Mouse (Mus musculus): Measurements from ENCODE around the gene Clcn2. TPM values are rescaled to one million over a fixed set of nuclear protein-coding genes. Genes with fewer than 3 reads are reported as not detected.

The Clcn2 gene
- polyA plus RNA-seq, 1 experiment from 2014 or later: 16.0 TPM

DNA sequence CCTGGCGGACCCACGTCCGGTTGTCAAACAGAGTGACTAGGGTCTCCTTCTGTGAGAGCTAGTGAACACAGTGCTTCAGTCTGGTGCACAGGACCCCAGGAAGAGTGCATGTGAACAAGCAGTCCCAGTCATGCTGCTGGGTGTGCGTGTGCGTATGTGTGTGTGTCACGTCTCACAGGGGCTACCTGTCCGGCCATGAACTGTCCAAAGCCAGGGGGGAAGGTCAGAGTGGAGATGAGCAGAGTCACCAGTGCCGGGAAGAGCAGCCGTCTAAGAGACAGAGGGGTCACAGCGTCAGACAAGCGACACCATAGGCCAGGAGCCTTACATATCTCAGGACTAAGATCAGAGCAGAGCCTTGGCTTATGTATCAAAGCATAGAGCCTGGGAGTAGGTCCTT is 7.2 kb downstream of the Clcn2 start:
- Histone ChIP-seq H3K4me1 (peaks cover 17% of the 10 kb centered on the region), H3K27ac (replicated peaks) (no peak overlapping the region), H3K4me3 (replicated peaks) (no peak overlapping the region), H3K4me2 (replicated peaks) (no peak overlapping the region), H3K9ac (no peak overlapping the region), H3K9me3 (replicated peaks) (no peaks in the 10 kb centered on the region), H3K36me3 (peaks cover 53% of the 10 kb centered on the region), H3K27me3 (no peaks in the 10 kb centered on the region)
- no peak for ATAC-seq (ENCODE audit: insufficient number of reproducible peaks, low FRiP score, low TSS enrichment, low read depth)
- WGBS: 89% methylated on average over 11 of the region's 11 CpGs

DNA sequence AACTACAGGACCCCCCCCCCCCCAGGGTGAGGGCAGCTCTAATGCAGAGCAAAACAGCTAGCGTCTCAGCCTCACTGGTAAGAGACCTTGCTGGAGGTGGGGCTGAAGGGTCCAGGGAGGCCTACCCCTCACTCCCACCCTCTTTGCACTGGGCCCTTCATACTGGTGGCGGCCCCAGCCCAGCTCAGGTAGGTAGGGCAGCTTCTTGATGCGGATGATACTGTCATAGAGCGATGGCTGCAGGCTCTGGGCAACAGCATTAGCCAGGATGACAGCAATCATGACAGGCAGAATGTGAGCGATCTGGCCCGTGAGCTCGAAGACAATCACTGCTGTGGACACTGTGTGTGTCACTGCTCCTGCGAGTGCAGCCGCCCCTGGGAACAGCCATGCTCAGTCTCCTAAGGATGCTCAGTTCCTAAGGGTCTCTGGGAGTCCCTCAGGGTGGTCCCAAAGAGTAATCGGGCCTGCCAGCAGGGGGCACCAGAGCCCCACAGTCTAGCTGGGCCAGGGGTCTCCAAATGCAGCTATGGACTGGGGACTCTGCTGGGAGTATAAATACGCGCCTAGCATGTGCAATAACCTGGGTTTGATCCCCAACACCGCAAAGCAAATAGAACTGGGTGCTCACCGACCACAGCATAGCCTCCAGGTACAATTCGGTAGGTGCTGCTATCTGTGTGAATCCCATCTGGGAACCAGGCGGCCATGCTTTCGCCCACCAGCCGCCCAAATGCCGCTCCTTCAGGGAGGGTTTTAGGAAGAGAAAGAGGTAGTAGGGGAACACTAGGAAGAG is 8.4 kb downstream of the Clcn2 start:
- no peaks in the 10 kb centered on the region for H3K27me3 ChIP-seq
- no peak overlapping the region for H3K4me2 ChIP-seq (replicated peaks)
- H3K36me3 ChIP-seq: peaks cover 53% of the 10 kb centered on the region
- WGBS: 72% methylated on average over 19 of the region's 19 CpGs
- H3K9me3 ChIP-seq (replicated peaks): no peaks in the 10 kb centered on the region
- peaks cover 4% of the 10 kb centered on the region for H3K4me1 ChIP-seq
- H3K9ac ChIP-seq: no peak overlapping the region
- no peak for ATAC-seq (ENCODE audit: insufficient number of reproducible peaks, low FRiP score, low TSS enrichment, low read depth)
- H3K4me3 ChIP-seq (replicated peaks): no peak overlapping the region
- no peak overlapping the region for H3K27ac ChIP-seq (replicated peaks)

DNA sequence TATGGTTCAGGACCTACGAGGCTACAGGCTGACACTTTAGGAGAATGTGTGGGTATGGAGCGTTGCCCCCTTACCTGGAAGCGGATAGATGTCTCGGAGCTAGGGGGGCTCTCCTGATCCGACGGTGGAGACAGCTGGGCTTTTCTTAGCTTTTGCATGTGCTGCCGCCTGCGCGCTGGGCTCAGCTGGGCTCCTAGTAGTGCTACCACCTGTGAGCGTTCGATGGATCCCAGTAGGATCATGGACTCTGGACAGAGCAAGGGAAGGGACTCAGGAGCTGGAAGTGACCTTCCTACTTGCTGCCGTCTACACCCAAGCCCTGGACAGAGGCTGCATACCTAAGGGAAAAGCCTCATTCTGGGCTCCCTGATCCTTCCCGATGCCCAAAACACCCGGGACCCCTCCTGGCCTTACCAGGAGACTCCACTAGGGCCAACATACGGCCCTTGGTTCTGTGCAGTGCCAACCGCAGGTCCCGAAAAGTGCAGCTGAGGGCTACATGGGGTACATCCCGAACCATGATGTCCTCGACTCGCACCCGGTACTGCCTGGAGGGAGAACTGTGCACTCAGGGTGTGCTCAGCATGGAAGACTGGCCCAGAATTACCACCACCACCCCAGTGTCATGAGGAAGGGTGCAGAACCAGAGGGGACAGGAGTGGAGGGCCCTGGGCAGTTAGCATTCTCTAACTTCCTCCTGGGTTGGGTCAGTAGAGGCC is 9.2 kb downstream of the Clcn2 start:
- no peaks in the 10 kb centered on the region for H3K27me3 ChIP-seq
- H3K9me3 ChIP-seq (replicated peaks): no peaks in the 10 kb centered on the region
- no peak overlapping the region for H3K9ac ChIP-seq
- peaks cover 58% of the 10 kb centered on the region for H3K36me3 ChIP-seq
- 89% methylated on average over 21 of the region's 21 CpGs for WGBS
- ATAC-seq (ENCODE audit: insufficient number of reproducible peaks, low FRiP score, low TSS enrichment, low read depth): no peak
- H3K27ac ChIP-seq (replicated peaks): no peak overlapping the region
- no peak overlapping the region for H3K4me3 ChIP-seq (replicated peaks)
- no peak overlapping the region for H3K4me2 ChIP-seq (replicated peaks)
- H3K4me1 ChIP-seq: no peaks in the 10 kb centered on the region

DNA sequence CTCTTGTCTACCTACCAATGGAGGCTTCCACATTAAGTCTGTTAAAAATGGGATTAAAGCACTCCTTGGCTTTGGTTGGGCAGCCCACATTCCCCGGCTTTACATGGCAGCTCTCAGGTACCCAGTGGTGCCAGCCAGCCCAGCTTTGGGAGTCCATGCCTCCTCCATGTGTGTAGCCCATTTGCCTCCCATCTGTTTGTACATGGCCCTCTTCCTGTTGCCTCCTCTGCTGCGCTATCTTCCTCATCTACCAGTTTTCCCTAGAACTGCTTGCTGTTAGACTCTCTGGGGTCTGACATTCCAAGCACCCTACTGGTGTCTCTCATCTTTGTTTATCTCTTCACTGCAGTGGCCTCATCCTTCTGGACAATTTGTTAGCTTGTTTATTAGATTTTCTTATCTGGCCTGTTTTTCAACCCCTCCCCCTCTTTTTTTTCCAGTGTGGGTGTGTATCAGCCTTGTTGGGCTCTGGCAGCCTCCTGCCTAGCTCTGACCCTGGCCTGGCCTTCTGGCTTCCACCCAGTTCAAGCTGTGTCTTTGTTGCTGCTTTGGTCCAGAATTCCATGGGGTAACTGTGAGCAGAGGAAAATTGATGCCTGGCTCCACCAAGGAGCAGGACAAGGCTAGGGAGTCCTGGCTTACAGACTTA is 11.0 kb downstream of the Clcn2 start:
- Histone ChIP-seq H3K4me1 (peaks cover 13% of the 10 kb centered on the region), H3K9ac (no peak overlapping the region), H3K27me3 (no peaks in the 10 kb centered on the region), H3K4me2 (replicated peaks) (no peak overlapping the region), H3K36me3 (peaks cover 51% of the 10 kb centered on the region), H3K9me3 (replicated peaks) (no peaks in the 10 kb centered on the region), H3K27ac (replicated peaks) (no peak overlapping the region), H3K4me3 (replicated peaks) (no peak overlapping the region)
- 94% methylated on average over 2 of the region's 2 CpGs for WGBS
- ATAC-seq (ENCODE audit: insufficient number of reproducible peaks, low FRiP score, low TSS enrichment, low read depth): no peak

DNA sequence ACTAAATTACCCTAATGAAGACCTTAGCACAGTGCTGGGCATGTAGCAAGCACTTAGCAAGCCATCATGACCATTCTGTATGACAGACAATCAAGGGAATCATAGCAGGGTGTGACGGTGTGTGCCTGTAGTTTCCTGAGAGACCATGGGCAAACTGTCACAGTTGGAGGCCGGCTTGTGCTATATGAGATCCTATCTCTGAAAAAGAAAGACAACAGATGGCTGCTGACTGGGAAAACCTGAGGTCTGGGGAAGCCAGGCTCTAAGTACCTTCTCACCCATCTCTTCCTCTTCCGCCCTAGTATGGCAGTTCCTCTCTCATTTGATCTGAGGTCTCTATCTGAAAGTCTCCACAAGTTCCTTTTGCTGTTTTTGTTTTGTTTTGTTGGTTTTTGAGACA is 11.8 kb downstream of the Clcn2 start:
- no peak overlapping the region for H3K27ac ChIP-seq (replicated peaks)
- H3K4me2 ChIP-seq (replicated peaks): no peak overlapping the region
- no peak overlapping the region for H3K9ac ChIP-seq
- no peaks in the 10 kb centered on the region for H3K9me3 ChIP-seq (replicated peaks)
- H3K4me1 ChIP-seq: peaks cover 17% of the 10 kb centered on the region
- no peak for ATAC-seq (ENCODE audit: insufficient number of reproducible peaks, low FRiP score, low TSS enrichment, low read depth)
- WGBS: 82% methylated on average over 3 of the region's 3 CpGs
- peaks cover 43% of the 10 kb centered on the region for H3K36me3 ChIP-seq
- no peaks in the 10 kb centered on the region for H3K27me3 ChIP-seq
- H3K4me3 ChIP-seq (replicated peaks): no peak overlapping the region

DNA sequence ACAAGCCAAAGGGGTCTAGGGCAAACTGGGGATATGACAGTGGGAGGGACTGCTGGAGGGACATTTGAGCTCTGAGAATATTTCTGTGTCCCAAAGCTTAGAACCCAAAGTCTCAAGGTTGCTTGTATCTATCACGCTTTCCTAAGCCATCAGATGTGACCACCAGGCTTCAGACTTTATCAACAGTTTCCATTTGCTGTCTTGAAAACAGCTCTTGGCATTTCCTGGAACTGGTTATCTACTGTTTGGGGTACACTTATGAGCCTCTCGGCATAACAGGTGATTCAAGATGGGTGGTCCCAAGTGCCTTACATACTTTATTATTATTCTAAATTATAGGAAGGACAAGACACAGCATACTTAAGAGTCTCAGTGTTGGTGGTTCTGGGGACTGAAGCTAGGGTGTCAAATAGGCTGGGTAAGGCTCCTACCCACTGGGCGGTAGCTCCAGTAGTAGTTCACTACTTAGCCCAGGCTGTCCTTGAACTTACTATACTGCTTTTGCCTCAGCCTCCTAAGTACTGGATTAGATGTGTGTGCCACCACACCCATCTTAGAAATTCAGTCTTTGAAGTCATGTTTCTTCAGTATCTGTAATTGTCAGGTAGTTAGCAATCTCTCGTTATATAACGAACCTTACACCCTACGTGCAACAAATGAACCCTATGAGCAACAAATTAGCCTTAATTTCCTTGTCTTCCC is 13.7 kb downstream of the Clcn2 start:
- H3K36me3 ChIP-seq: peaks cover 49% of the 10 kb centered on the region
- 84% methylated on average over 6 of the region's 6 CpGs for WGBS
- H3K9me3 ChIP-seq (replicated peaks): no peaks in the 10 kb centered on the region
- ATAC-seq (ENCODE audit: insufficient number of reproducible peaks, low FRiP score, low TSS enrichment, low read depth): no peak
- no peak overlapping the region for H3K27ac ChIP-seq (replicated peaks)
- H3K27me3 ChIP-seq: no peaks in the 10 kb centered on the region
- no peak overlapping the region for H3K4me2 ChIP-seq (replicated peaks)
- H3K9ac ChIP-seq: no peak overlapping the region
- H3K4me3 ChIP-seq (replicated peaks): no peak overlapping the region
- H3K4me1 ChIP-seq: peaks cover 17% of the 10 kb centered on the region

DNA sequence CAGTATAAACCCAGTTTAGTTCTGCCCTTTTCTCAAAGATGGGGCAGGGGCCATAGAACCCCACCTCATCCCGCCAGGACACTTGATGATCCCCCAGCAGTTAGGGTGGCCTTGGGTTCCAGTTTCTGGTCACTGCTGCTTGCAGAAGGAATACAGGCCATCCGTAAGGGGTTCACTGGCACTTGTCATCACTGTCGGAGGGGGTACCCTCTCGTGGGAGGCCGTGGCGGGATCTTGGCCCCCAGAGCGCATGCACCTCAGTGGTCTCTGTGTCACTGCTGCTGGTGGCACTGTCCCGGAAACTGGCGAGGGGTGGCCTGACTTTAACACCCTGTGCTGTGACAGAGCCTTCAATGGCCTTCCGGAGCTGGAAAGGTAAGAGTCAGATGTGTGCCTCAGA is 14.5 kb downstream of the Clcn2 start:
- no peak overlapping the region for H3K4me2 ChIP-seq (replicated peaks)
- 93% methylated on average over 10 of the region's 10 CpGs for WGBS
- ATAC-seq (ENCODE audit: insufficient number of reproducible peaks, low FRiP score, low TSS enrichment, low read depth): no peak
- H3K27me3 ChIP-seq: no peaks in the 10 kb centered on the region
- H3K4me3 ChIP-seq (replicated peaks): no peak overlapping the region
- no peaks in the 10 kb centered on the region for H3K9me3 ChIP-seq (replicated peaks)
- H3K4me1 ChIP-seq: peaks cover 17% of the 10 kb centered on the region
- H3K27ac ChIP-seq (replicated peaks): no peak overlapping the region
- peaks cover 46% of the 10 kb centered on the region for H3K36me3 ChIP-seq
- no peak overlapping the region for H3K9ac ChIP-seq

DNA sequence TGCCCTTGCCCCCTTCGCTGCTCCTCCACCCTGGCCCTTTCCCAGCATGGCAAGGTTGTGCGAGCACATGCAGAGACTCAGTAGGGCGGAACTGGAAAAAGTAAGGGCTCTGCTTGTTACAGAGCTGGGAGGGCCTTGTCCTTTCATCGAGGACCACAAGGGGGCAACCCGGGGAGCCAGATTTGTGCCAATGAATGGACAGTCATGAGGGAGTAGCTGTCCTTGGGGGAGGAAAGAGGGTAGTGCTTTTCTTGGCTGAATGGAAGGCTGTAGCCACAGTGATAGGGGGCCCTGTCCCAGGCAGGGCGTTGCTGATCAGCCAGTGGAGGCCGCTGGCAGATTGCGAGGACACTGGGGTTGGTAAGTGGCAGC is 15.0 kb downstream of the Clcn2 start:
- 13% methylated on average over 8 of the region's 8 CpGs for WGBS
- peak; percentile 58 for ATAC-seq (ENCODE audit: insufficient number of reproducible peaks, low FRiP score, low TSS enrichment, low read depth)
- Histone ChIP-seq H3K27ac (replicated peaks) (peak overlapping the region; percentile 79; the same call in 1 of the 2 replicates), H3K9me3 (replicated peaks) (no peaks in the 10 kb centered on the region), H3K36me3 (peaks cover 40% of the 10 kb centered on the region), H3K9ac (no peak overlapping the region), H3K27me3 (no peaks in the 10 kb centered on the region), H3K4me1 (peaks cover 17% of the 10 kb centered on the region), H3K4me2 (replicated peaks) (peak overlapping the region; percentile 6; the same call in 1 of the 2 replicates), H3K4me3 (replicated peaks) (no peak overlapping the region)

DNA sequence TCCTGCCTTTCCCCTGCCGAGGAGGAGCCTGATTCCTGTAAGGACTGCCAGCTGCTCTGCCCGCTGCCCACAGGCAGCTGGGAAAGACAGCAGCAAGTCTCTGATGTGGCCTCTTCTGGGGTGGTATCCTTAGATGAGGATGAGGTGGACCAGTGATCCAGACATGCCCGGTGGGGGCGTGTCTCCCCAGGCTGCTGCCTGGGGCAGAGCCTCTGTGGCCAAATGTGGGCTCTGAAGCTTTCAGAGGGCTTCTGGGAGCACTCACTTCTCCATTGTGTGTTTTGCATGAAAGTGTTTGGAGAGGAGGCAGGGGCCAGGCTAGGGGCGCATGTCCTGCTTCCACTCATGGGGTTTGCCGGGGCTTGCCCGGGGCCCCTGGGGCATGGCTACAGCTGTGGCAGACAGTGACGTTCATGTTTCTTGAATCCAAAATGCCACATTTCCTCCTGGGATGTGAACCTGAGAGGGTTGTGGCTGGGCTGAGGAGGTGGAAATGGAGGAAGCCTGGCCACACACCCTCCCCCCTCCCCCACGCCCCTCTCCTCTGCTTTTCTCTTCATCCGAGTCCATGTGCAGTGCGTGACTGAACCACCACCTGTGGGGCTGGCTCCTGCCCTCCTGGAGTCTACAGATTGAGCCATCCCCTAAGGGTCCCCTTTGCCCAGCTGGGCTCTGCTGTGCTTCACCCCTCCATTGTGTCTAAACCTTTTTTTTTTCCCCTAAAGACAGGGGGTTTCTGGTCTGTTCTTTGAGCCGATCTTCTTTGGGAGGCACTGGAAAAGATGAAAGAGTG is 15.6 kb downstream of the Clcn2 start:
- 13% methylated on average over 12 of the region's 12 CpGs for WGBS
- Histone ChIP-seq H3K4me2 (replicated peaks) (peak overlapping the region; percentile 6; the same call in 1 of the 2 replicates), H3K4me3 (replicated peaks) (no peak overlapping the region), H3K27me3 (no peaks in the 10 kb centered on the region), H3K36me3 (peaks cover 35% of the 10 kb centered on the region), H3K4me1 (peaks cover 17% of the 10 kb centered on the region), H3K9ac (0 out of 2 replicates have a peak overlapping the region, but pooled peaks have one; percentile 15), H3K9me3 (replicated peaks) (no peaks in the 10 kb centered on the region), H3K27ac (replicated peaks) (peak overlapping the region; percentile 79)
- peak; percentile 78 for ATAC-seq (ENCODE audit: insufficient number of reproducible peaks, low FRiP score, low TSS enrichment, low read depth)

DNA sequence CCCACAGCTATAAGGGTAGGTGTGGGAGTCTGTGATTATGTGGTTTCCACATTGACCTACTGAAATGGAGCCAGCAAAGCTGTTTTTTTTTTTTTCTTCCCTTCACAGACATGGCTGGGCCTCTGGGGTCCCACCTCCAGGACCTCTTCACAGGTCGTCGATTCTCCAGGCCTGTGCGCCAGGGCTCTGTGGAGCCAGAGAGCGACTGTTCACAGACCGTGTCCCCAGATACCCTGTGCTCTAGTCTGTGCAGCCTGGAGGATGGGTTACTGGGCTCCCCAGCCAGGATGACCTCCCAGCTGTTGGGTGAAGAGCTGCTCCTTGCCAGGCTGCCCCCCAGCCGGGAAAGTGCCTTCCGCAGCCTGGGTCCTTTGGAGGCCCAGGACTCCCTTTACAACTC is 16.2 kb downstream of the Clcn2 start:
- no peaks in the 10 kb centered on the region for H3K9me3 ChIP-seq (replicated peaks)
- no peak overlapping the region for H3K4me2 ChIP-seq (replicated peaks)
- no peaks in the 10 kb centered on the region for H3K27me3 ChIP-seq
- peak; percentile 43; the same call in 1 of the 2 replicates for ATAC-seq (ENCODE audit: insufficient number of reproducible peaks, low FRiP score, low TSS enrichment, low read depth)
- H3K36me3 ChIP-seq: peaks cover 29% of the 10 kb centered on the region
- H3K9ac ChIP-seq: 0 out of 2 replicates have a peak overlapping the region, but pooled peaks have one; percentile 15
- peak overlapping the region; percentile 79 for H3K27ac ChIP-seq (replicated peaks)
- WGBS: 49% methylated on average over 7 of the region's 7 CpGs
- H3K4me3 ChIP-seq (replicated peaks): no peak overlapping the region
- peaks cover 20% of the 10 kb centered on the region for H3K4me1 ChIP-seq

All from embryonic facial prominence, embryonic 15.5 days (tissue).